Mouse (Mus musculus) CH12.LX (cell line): ENCODE data around the gene Itga9. TPM values are rescaled to one million over a fixed set of nuclear protein-coding genes. Genes with fewer than 3 reads are reported as not detected.

Source experiments
- DNase-seq: peaks from one replicate; pipeline ENCODE4 v3.0.0-alpha.2; 2013; ENCODE audit errors: extremely low read depth
- H3K27ac ChIP-seq: 2 replicates; pipeline ENCODE4 v1.5.1; 2012; ENCODE audit warnings: low read depth, mild to moderate bottlenecking, control low read depth, moderate library complexity; ENCODE audit not compliant: insufficient read depth
- H3K27me3 ChIP-seq: replicated peaks from 2 replicates; pipeline ENCODE3; 2012; ENCODE audit warnings: inconsistent platforms
- H3K36me3 ChIP-seq, 2 experiments: replicated peaks in 1 of 2; 2 replicates each; pipeline versions ENCODE3 to v1.6.1; 2012; ENCODE audit warnings: inconsistent platforms in 1 of 2, low read length in 1 of 2, mild to moderate bottlenecking in 1 of 2, mixed read lengths in 1 of 2, moderate library complexity in 1 of 2; ENCODE audit not compliant: control insufficient read depth in 1 of 2, insufficient read depth in 1 of 2
- H3K4me1 ChIP-seq, 2 experiments: 2 replicates each; pipeline ENCODE4 v1.6.1; 2012; ENCODE audit warnings: inconsistent platforms in 1 of 2, moderate library complexity in 1 of 2; ENCODE audit not compliant: insufficient read depth in 2 of 2, control insufficient read depth in 1 of 2
- H3K4me2 ChIP-seq: 2 replicates; pipeline ENCODE4 v1.6.1; 2012; ENCODE audit warnings: low read depth, mild to moderate bottlenecking, control low read depth; ENCODE audit not compliant: poor library complexity, insufficient read depth, severe bottlenecking
- H3K4me3 ChIP-seq, 3 experiments: fragments of 150-350 bp in 1 of 3; sonication (generic) in 1 of 3; replicated peaks in 1 of 3; 2 replicates each; pipeline versions ENCODE3 to v1.5.1; 2011 to 2012; ENCODE audit warnings: low read depth in 2 of 3, low read length in 2 of 3, mild to moderate bottlenecking in 2 of 3, moderate library complexity in 2 of 3, control low read depth in 1 of 3, improper control_type of control experiment in 1 of 3, inconsistent platforms in 1 of 3, mixed read lengths in 1 of 3; ENCODE audit not compliant: poor library complexity in 1 of 3
- H3K79me2 ChIP-seq: replicated peaks from 2 replicates; pipeline ENCODE4 v1.6.1; 2012; ENCODE audit warnings: mild to moderate bottlenecking, moderate library complexity; ENCODE audit not compliant: control insufficient read depth, poor library complexity, insufficient read depth, severe bottlenecking; ENCODE audit errors: extremely low read depth
- H3K9ac ChIP-seq: 2 replicates; pipeline ENCODE4 v1.6.1; 2012; ENCODE audit warnings: low read depth, mild to moderate bottlenecking, control low read depth, moderate library complexity; ENCODE audit not compliant: insufficient read depth
- H3K9me3 ChIP-seq: replicated peaks from 2 replicates; pipeline ENCODE3; 2012; ENCODE audit warnings: low read length, inconsistent platforms, mixed read lengths
- BHLHE40 ChIP-seq: IDR thresholded peaks from 2 replicates; pipeline ENCODE4 v1.6.1; 2011; ENCODE audit warnings: mild to moderate bottlenecking, low read depth, low read length, improper control_type of control experiment
- CHD1 ChIP-seq: IDR thresholded peaks from 2 replicates; pipeline ENCODE4 v1.6.1; 2012; ENCODE audit warnings: low read depth, low read length, improper control_type of control experiment, inconsistent platforms
- ELF1 ChIP-seq: IDR thresholded peaks from 2 replicates; pipeline ENCODE4 v1.6.1; 2014; ENCODE audit warnings: low read depth, mild to moderate bottlenecking, inconsistent platforms, low read length, improper control_type of control experiment
- EP300 ChIP-seq: IDR thresholded peaks from 2 replicates; pipeline ENCODE4 v1.6.1; 2011; ENCODE audit warnings: low read length, improper control_type of control experiment
- MEF2A ChIP-seq: IDR thresholded peaks from 2 replicates; pipeline ENCODE4 v1.6.1; 2014; ENCODE audit warnings: low read depth, mild to moderate bottlenecking, inconsistent platforms, low read length, improper control_type of control experiment, borderline replicate concordance
- MXI1 ChIP-seq: IDR thresholded peaks from 2 replicates; pipeline ENCODE4 v1.6.1; 2011; ENCODE audit warnings: mild to moderate bottlenecking, low read depth, low read length, improper control_type of control experiment
- MYC ChIP-seq: IDR thresholded peaks from 2 replicates; pipeline ENCODE4 v1.6.1; 2011; ENCODE audit warnings: low read depth, mild to moderate bottlenecking, improper control_type of control experiment, low read length
- NRF1 ChIP-seq: IDR thresholded peaks from 2 replicates; pipeline ENCODE4 v1.6.1; 2014; ENCODE audit warnings: low read depth, mild to moderate bottlenecking, inconsistent platforms, low read length, improper control_type of control experiment, moderate library complexity
- PAX5 ChIP-seq: IDR thresholded peaks from 2 replicates; pipeline ENCODE4 v1.6.1; 2012; ENCODE audit warnings: low read length, inconsistent platforms, mixed read lengths
- POLR2AphosphoS2 ChIP-seq: IDR thresholded peaks from 2 replicates; pipeline ENCODE4 v1.6.1; 2011; ENCODE audit warnings: low read depth, low read length, improper control_type of control experiment
- RCOR1 ChIP-seq: conservative IDR thresholded peaks from 2 replicates; pipeline ENCODE4 v1.6.1; 2012; ENCODE audit warnings: low read depth, mild to moderate bottlenecking, inconsistent platforms, low read length, improper control_type of control experiment
- SMC3 ChIP-seq: IDR thresholded peaks from 2 replicates; pipeline ENCODE4 v1.6.1; 2011; ENCODE audit warnings: low read depth, low read length, improper control_type of control experiment
- TBP ChIP-seq: conservative IDR thresholded peaks from 2 replicates; pipeline ENCODE4 v1.6.1; 2011; ENCODE audit warnings: low read depth, low read length, improper control_type of control experiment
- TCF12 ChIP-seq: IDR thresholded peaks from 2 replicates; pipeline ENCODE4 v1.6.1; 2014; ENCODE audit warnings: low read depth, mild to moderate bottlenecking, inconsistent platforms, low read length, improper control_type of control experiment
- UBTF ChIP-seq: IDR thresholded peaks from 2 replicates; pipeline ENCODE4 v1.6.1; 2012; ENCODE audit warnings: low read depth, mild to moderate bottlenecking, inconsistent platforms, low read length, improper control_type of control experiment, moderate library complexity
- USF1 ChIP-seq: IDR thresholded peaks from 2 replicates; pipeline ENCODE4 v1.6.1; 2014; ENCODE audit warnings: low read depth, mild to moderate bottlenecking, inconsistent platforms, low read length, improper control_type of control experiment
- USF2 ChIP-seq: conservative IDR thresholded peaks from 2 replicates; pipeline ENCODE4 v1.6.1; 2011; ENCODE audit warnings: low read depth, low read length, improper control_type of control experiment
- ZC3H11A ChIP-seq: IDR thresholded peaks from 2 replicates; pipeline ENCODE4 v1.6.1; 2012; ENCODE audit warnings: low read depth, mild to moderate bottlenecking, inconsistent platforms, low read length, improper control_type of control experiment
- ZKSCAN1 ChIP-seq: IDR thresholded peaks from 2 replicates; pipeline ENCODE4 v1.6.1; 2012; ENCODE audit warnings: low read depth, inconsistent platforms, low read length, improper control_type of control experiment, borderline replicate concordance
- ZNF384 ChIP-seq: IDR thresholded peaks from 2 replicates; pipeline ENCODE4 v1.6.1; 2012; ENCODE audit warnings: low read depth, low read length, improper control_type of control experiment, inconsistent platforms
- dilution Hi-C: fragments of 300-500 bp; cut with MboI; formaldehyde crosslinking; loops from 2 replicates; pipeline ENCODE4 v1.14.3; 2020; ENCODE audit warnings: low sequenced_read_pairs; ENCODE audit not compliant: extremely low pct_unique_long_range_greater_than_20kb, extremely low pct_ligation_motif_present
- in situ Hi-C: fragments of 300-500 bp; cut with MboI; formaldehyde crosslinking; loops from 3 replicates; pipeline ENCODE4 v1.14.3; 2019; ENCODE audit warnings: low sequenced_read_pairs, low pct_ligation_motif_present, low pct_unique_long_range_greater_than_20kb, mixed read lengths
- polyA plus RNA-seq: library from polyadenylated mRNA; unstranded; fragments of >175 nt; gene quantifications from 2 replicates; pipeline ENCODE4 v1.2.1, GENCODE M21; 2012; ENCODE audit warnings: low read depth; ENCODE audit not compliant: insufficient read length
- total RNA-seq, 2 experiments: library from RNA; depleted of rRNA; stranded (reverse); fragments of 300-350 nt in 1 of 2; fragments of >200 nt in 1 of 2; gene quantifications; 2 replicates each; pipeline ENCODE4 v1.2.3; 2012 to 2014

The Itga9 gene
- total and polyA plus RNA-seq, 3 experiments = 0.19 TPM; not detected in 2

DNA sequence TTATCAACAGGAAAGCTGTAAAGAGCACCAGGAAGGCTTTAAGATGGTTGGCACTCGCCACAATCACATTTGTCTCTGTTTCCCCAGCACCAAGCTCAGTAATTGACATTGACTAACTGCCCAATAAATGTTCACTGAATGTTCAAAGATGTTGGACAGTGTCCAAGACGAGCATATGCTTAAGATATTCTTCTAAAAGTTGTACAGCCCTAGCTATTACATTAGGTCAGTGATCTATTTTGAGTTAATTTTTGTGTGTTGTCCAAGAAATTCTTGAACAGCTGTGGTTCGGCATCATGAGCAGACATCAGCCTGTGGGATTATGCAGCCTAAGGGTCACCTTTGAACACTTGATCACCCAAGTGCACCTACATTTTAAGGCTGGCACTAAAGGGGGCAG, 110.9 kb downstream of the Itga9 start:
- Histone ChIP-seq H3K27me3 (peaks cover 5% of the 10 kb centered on the region), H3K4me1 (peaks cover 0 to 26% of the 10 kb centered on the region in 2 experiments; a peak in 2 of 4 replicates), H3K27ac (no peak overlapping the region), H3K9ac (no peak overlapping the region), H3K9me3 (peaks cover 9% of the 10 kb centered on the region), H3K79me2 (no peaks in the 10 kb centered on the region), H3K36me3 (no peaks in the 10 kb centered on the region), H3K4me3 (no peak overlapping the region), H3K4me2 (no peak overlapping the region)
- in situ Hi-C loops = no loop called here
- TF ChIP-seq NRF1 (no peak), EP300 (no peak), UBTF (no peak), CHD1 (no peak), TBP (no peak), USF1 (no peak), USF2 (no peak), MEF2A (no peak), TCF12 (no peak), MYC (no peak), RCOR1 (no peak), SMC3 (no peak), ZC3H11A (no peak), ELF1 (no peak), BHLHE40 (no peak), MXI1 (no peak), ZKSCAN1 (no peak), ZNF384 (no peak), PAX5 (no peak)
- no peak for DNase-seq
- dilution Hi-C loops = no loop called here

DNA sequence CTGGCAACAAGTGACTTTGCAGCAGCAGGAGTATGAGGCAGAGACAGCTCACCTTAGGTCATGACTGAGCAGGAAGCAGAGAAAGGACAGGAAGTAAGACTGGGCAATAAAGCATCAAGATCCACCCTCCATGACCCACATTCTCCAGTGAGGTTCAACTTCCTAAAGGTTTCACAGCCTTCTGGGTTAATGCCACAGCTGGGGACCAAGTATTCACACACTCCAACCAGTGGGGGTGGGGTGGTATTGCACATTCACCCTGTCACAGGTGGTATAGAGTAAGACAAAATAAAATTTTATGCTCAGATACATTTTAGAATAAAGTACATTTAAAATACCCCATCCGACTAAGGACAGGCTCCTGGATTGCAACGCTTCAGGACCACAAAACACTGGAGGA, 112.0 kb downstream of the Itga9 start:
- no peak overlapping the region for H3K4me3 ChIP-seq
- peaks cover 9% of the 10 kb centered on the region for H3K9me3 ChIP-seq
- no peak overlapping the region for H3K27ac ChIP-seq
- H3K4me2 ChIP-seq = no peak overlapping the region
- DNase-seq = no peak
- no peaks in the 10 kb centered on the region for H3K36me3 ChIP-seq
- H3K9ac ChIP-seq = no peak overlapping the region
- no peak for TF ChIP-seq POLR2AphosphoS2
- TF ChIP-seq ELF1 = no peak
- TF ChIP-seq MEF2A = no peak
- in situ Hi-C loops = no loop called here
- no peaks in the 10 kb centered on the region for H3K79me2 ChIP-seq
- H3K27me3 ChIP-seq = no peaks in the 10 kb centered on the region
- dilution Hi-C loops = no loop called here
- peaks cover 0 to 35% of the 10 kb centered on the region in 2 experiments; a peak in 2 of 4 replicates for H3K4me1 ChIP-seq
